Mouse (Mus musculus) Muller cell, postnatal 12 days (primary cell): Measurements from ENCODE around the gene Ptpn4.
A peak's percentile ranks its signal among the peaks of the same experiment; 100 is the strongest.

Source experiments
- DNase-seq: peaks from one replicate; pipeline ENCODE4 v3.0.0-alpha.2; 2015; ENCODE audit errors: inconsistent ontology term

Gene Ptpn4

GRCm38 (mm10) chr1:119641090-119641812, 196.2 kb downstream of the Ptpn4 start:
- DNase-seq = no peak

GRCm38 (mm10) chr1:119640006-119640405, 197.4 kb downstream of the Ptpn4 start:
- peak; percentile 66 for DNase-seq

DNA sequence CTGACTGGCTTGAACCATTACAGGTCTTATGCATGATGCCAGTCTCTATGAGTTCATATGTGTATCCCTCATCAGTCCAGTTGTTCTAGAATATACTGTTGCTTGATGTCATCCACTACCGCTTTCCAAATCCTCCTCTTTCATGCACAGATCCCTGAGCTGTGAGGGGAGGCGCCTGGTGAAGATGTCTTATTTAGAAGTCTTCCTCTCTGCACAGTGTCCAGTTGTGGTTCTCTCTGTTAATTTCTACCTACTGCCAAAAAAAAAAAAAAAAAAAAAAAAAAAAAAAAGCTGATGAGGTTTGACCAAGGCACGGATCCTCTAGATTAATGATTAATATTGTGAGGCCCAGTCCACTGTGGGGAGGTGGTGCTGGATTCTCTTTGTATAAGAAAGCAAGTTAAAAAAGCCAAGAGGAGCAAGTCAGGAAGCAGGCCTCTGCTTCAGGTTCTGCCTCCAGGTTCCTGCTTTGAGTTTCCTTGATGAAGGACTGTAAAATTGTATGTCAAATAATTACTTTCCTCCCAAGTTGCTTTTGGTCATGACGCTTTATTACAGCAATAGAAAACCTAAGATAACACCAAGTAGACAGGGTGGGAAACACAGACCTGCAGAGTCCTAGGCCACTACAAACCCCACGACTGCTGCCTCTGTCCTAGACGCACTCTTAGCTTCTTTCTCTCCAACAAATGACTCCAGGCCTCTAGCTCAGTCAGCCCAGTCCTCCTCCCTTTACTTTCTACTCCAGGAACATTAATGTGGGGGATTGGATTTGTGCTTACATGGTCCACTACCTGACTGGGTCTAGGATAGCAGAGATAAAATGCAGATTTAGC, 200.0 kb downstream of the Ptpn4 start:
- no peak for DNase-seq

GRCm38 (mm10) chr1:119634746-119635145, 202.7 kb downstream of the Ptpn4 start:
- DNase-seq = no peak

- DNase-seq = no peak
Measured at GRCm38 (mm10) chr1:119630428-119630827, 207.0 kb downstream of the Ptpn4 start.

DNA sequence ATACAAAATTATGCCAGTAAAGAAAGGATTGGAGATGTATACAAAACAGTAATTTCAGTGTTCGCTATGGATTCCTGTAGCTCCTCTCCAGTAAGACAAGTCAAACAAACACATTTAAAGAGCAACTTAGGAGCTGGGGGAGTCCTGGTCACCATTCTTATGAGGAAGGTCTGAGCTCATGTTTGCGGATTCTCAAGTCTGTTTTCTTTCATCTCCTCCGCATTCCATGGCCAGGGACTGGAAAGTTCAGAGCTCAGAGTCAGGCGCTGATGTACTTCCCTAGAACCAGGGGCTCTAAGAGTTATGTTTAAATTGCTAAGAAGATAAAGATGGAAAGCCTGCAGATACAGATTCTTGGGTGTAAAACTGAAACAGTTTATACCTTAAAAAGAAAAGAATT, 210.6 kb downstream of the Ptpn4 start:
- no peak for DNase-seq

DNA sequence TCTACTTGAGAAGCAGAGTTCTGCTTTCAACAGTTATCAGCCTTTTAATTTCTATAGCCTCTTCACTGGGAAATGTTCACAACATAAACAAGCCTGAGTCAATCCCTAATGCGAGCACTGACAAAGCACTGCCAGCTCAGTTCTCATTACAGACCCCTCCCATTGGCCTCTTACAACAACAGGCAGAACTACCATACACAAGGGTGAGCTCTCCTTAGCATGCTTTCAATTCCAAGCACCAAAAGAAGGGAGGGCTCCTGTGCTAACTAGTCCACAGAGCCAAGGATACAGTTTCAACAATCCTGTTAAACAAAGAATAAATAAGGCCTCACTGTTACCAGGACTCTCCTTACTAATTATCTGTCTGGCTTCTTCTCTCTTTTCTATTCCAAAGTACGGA, 213.0 kb downstream of the Ptpn4 start:
- peak; percentile 56 for DNase-seq

GRCm38 (mm10) chr1:119605396-119605795, 232.0 kb downstream of the Ptpn4 start:
- no peak for DNase-seq
